Mouse (Mus musculus): ENCODE data around the gene Borcs5.

Gene Borcs5

DNA sequence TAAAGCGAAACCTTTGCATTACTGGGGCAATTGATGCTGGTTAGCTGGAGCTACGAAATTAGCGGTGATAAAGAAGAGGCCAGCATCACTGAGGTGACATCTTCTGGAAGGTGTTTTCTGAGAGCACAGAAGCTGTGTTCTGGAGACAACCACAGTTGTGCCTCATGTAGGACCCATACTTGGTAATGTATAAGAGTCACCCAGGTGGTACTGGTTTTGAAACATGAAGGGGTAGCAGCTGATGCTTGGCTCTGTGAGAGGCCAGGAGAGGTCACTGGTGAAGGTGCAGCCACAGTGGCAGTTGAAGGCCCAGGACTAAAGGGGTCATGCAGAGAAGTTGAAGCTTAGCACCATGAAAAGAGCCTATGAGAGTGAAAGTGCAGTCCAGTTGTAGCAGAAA lies at the start of gene Borcs5:
Borcs5 (plus strand) TSS at position 301 of the 400 bp plus-strand sequence.
- DNase-seq: no peak

DNA sequence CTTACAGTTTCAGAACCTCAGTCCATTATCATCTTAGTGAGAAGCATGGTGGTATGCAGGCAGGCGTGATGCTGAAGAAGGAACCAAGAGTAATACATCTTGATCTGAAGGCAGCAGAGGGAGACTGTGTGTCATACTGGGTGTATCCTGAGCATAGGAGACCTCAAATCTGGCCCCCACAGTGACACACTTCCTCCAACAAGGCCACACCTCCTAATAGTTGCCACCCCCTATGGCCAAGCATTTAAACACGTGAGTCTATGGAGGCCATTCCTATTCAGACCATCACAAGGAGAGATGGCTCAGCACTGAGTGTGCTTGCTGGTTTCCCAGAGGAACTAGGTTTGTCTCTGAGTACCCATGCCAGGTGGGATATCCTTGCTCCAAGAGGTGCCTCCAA lies 47.7 kb upstream of the Borcs5 start:
- no peak for DNase-seq

DNA sequence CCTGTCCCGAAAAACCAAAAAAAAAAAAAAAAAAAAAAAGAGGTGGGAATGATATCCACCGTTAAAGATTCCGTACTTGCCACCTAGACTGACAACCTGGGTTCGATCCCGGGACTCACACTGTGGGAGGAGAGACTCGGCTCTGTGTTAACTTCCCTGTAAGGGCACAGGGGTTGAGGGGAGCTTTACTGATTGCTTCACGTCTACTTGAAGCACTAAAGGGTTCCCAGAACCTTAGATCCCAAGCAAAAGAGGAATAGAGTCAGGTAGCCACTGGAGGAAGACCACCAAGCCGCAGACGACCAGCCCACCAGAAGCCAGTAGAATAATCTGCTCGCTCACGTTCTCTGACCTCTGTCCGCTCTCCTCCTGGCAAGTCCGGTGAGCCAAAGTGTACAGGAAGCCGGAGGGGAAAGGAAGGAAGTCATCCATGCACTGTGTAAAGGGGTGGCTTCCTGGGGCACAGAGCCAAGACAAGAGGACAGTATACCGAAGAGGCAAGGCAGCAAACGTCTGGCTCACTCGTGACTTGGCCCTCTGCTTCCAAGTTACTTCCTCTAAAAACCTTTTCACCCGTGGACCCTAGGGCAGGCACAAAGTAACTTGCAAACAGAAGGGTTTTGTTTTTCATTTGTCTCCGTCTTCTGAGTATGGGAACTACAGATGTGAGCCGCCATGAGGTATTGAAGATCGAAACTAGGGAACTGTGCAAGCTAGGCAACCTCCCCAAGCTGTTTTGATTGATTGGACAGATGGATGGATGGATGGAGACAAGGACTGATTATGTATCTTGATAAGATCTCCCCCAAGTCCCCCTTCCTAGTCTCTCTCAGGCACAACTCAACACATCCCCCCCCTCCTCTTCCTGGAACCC lies 44.5 kb upstream of the Borcs5 start:
- DNase-seq: no peak

DNA sequence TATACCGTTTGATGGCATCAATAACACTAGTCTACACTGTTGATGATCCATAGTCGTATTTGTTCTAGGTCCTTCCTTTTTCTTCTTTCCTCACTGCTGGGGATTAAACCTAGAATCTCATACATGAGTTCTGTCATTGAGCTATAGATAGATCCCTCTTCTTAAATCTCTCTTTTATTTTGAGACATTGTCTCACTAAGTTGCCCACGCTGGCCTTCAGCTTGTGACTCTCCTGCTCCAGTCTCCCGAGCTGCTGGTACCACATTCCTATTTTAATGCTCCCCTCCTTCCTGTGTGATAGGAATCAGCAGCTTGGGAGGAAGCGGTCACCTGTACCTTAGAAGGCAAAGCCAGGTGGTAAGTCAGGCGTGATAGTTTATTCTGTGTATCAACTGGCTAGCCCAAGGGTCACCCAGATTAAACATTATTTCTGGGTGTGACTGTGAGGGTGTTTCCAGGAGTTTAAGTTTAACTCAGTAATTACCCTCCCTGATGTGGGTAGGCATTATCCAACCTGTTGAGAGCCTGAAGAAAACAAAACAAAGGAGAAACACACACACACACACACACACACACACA lies 41.6 kb upstream of the Borcs5 start:
- no peak for DNase-seq

DNA sequence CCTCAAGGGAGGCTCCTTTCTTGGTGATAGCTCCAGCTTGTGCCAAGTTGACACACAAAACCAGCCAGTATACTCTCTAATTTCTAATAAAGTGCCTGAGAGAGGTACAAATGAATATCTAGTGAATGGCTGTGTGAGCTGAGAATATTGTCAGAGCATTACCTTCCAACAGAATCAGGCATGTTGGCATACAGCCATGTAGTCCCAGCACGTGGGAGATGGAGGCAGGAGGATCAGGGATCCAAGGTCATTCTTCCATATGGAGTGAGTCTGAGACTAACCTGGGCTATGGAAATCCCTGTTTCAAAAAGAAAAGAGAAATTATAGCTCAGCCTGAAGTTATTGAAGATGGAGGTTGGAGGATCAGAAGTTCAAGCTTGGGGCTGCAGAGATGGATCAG lies 40.1 kb upstream of the Borcs5 start:
- no peak for DNase-seq

DNA sequence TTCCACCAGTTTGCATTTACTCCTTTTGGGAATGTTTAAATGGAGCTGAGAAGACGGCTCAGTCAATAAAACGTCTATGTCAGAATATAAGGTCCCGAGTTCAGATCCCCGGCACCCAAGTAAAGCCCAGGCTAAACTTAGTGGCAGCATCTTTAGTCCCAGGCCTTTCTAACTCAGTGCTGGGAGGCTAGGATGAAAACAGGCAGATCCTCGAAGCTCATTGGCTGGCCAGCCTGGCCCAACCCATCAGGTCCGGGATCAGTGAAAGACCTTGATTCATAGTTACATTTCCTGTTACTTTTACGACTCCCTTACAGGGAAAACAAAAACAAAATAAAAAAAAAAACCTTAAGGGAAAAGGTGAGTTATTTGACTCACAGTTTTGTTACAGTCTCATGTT lies 38.2 kb upstream of the Borcs5 start:
- DNase-seq: no peak

DNA sequence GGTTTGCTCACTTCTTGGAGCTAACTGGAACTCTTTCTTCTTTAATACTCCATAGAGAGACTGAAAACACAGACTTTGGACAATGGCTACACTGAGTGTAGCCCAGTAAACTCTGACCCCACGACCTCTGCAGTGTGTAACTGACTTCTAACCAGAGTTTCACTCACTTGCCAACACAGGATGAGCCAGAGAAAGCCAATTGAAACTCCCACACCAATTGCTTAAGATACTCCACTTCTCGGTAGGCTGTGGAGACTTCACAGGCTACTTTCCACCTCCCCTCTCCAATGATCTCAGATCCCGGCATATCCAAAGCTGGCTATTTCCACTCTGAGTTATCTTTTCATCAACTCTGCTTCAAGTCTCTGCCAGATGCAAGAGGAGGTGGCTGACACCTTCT lies 37.5 kb upstream of the Borcs5 start:
- no peak for DNase-seq

DNA sequence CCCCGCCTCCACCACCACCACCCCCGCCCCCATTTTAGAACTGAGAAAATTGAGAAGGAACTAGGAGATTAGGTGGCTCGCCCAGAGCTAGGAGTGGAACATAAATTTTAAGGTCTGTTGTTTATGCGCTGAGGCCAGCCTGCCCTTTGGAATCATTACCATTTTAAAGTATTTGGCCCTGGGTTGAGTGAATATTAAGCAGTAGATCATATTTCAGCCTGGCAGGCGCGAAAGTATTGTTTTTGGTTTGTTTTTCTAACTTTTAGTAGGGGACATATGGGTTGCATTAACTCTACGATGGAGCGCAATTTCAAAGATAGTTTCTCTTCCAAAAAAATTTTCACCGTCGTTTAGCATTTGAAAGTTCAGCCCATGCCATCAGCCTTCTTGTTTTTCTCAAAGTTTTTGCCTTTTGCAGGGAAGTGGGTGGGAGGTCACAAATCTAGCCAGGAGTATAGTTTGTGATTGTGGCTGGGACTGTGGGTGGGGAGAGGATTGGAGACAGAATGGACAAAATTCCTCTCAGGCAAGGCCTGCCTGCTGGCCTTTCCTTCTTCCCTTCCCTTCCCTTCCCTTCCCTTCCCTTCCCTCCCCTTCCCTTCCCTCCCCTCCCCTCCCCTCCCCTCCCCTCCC lies 36.8 kb upstream of the Borcs5 start:
- no peak for DNase-seq

DNA sequence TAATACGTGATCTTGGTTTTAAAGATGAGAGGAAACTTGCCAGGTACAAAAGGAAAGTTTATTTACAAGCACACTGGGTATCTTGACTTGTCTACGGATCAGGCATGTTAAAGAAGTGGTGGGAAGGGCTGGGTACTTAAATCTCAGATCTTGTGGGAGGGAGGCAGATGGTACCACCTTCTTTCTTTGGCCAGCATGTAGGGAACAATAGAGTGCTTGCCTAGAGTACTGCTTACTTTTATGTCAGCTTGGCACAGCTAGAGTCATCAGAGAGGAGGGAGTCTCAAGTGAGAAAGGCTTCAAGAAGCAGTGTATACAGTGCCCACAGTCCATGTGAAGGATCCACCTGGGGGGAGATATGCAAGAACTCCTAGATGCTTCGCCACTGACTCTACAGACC lies 34.1 kb upstream of the Borcs5 start:
- no peak for DNase-seq

DNA sequence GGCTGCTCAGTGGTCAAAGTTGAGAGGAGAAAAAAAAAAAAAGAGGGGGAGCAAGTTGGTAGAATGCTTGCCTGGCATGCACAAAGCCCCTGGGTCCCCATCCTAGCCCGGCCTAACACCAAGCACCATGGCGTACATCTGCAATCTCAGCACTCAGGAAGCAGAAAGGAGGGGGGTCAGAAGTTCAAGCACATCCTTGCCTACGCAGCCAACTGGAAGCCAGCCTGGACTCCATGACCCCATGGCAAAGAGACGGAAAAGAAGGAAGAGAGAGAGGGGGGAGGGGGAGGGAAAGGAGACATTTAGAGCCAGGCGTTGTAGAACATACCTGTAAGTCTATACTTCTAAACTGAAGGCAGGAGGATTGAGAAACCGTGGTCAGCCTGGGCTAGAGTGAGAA lies 32.8 kb upstream of the Borcs5 start:
- no peak for DNase-seq

DNA sequence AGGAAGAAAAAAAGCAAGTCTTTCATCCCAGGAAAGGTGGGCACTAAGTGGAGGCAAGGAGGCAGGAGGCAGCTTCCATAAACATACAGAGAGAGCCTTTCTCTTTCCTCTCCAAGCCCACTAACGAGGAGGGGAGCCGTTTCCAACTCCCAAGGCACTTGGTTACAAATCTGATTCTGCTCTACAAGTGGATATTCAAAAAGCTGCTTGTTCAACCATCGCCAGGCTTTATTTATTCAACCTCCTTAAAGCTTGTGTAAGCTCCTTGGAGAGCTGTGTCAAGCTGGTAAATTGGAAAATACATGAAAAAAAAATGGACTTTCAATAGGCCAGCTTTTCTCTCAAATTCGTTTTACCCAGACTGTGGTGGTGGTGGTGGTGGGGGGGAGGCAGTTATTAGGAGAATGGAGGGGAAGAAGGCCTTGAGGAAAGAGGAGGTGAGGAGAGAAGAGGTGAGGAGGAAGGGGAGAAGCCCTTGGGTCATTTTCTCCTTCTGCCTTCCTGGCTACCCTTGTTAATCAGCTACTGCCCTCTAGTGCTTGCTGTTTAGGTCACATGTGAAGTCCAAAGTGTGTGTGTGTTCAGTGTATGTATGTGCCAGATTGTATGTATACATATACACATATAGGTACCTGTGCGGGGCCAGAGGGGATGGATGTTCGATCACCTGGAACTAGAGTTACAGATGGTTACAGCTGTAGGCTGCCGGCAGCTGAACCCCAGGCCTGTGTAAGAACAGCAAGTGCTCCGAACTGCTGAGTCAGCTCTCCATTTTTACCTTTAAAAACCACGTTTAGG lies 32.2 kb upstream of the Borcs5 start:
- no peak for DNase-seq

DNA sequence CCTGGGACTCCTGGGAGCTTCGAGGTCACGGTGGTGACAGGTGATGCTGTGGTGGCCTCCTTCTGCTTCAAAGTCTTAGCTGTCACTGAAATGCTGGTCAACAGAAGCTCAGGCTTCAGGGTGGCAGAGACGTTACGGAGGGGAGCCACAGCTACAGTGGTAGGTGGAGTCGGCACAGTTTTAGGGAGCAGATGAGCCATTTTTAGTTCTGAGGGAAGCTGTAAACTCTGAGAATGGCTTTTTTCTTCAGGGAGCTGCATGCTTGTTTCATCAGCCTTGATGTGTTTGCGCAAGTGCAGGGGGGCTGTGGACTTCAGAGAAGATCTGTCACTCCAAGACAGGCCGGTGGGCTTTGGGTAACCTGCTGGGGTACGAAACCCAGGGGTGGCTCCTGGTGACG lies 28.9 kb upstream of the Borcs5 start:
- DNase-seq: no peak

DNA sequence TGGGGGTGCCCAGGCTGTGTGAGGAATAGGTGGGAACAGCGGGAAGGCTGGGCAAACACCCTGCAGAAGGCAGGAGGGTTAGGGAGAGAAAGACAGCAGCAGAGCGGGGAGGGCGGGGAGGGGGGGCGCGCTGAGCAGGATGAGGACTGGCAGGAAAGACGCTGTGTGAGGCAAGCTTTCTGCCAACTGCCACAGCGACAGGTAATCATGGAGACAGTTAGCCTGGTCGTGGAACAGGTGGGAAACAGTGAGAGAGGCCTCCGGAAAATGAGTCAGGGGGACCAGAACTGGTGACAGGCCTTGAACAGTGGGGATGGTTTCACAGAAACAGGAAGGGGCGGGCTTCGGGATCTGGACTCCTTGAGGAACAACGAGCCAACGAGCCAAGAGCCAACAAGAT lies 27.4 kb upstream of the Borcs5 start:
- no peak for DNase-seq

DNA sequence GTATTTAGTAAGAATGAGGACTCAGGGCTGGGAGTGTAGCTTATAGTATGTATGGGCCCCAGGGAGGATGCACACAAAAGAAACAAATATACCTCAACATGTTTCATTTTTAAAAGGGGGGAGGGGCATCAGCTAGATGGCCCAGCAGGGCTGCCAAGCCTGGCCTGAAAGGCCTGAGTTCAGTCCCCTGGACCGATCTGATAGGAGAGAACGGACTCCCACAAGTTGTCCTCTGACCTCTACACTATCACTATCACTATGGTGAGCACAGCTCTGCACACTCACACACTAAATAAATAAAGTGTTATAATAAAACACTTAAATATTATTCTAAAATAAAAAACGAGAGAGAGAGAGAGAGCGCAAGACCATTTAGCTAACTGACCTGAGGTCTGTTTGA lies 25.0 kb upstream of the Borcs5 start:
- no peak for DNase-seq

DNA sequence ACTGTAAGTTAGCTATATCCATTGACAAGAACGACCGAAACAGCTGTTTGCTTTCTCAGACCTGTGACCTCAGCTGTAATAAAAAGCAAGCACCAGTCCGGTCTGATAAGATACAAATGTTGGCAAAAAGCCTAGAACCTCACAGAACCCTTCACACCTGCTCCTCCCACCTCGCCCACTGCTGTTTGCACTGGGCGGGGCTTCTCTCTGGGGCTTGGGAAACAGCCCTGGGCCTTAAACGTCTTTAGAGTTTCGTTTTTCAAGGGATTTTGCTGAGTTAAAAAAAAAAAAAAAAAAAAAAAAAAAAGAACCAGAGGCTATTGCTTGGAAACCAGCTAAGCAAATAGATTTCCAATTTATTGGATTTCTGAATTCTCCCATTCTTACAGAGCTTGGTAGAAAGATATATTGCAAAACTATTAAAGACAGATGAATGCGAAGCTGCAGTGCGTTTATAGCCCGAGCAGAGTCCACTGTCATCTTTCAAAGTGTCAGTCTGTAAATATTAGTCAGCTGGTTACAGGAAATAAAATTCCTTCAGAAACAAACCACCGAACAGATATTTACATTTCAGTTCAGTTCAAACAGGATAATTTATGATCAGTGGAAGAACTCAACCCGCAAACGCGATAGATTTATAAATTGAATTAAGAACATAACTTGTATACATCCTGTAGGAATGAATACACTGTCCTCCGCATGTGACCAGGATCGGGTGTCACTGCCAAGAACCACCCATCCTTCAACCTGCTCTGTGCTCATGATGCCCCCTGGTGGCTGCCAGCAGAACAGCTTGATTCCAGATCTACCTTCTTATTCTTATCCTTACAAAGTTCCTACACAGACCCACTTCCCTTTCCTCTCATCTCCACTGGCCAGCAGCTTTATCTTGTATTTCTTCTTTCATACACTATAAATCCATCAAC lies 24.3 kb upstream of the Borcs5 start:
- peak; percentile 88 for DNase-seq

DNA sequence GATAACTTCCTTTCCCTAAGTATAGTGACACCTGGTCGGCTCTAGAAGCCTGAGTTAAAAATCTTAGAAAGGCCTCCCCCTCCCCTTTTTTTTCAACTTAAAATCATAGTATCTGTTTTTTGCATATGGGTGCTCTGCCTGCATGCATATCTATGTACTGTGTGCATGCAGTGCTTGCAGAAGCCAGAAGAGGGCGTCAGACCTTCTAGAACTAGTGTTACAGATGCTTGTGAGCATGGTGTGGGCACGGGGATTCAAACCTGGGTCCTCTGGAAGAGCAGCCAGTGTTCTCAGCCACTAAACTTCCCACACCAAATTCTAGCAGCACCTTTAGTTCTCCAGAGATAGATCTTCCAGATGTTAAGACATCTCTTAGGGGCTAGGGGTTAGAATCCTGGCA lies 21.7 kb upstream of the Borcs5 start:
- DNase-seq: no peak

DNA sequence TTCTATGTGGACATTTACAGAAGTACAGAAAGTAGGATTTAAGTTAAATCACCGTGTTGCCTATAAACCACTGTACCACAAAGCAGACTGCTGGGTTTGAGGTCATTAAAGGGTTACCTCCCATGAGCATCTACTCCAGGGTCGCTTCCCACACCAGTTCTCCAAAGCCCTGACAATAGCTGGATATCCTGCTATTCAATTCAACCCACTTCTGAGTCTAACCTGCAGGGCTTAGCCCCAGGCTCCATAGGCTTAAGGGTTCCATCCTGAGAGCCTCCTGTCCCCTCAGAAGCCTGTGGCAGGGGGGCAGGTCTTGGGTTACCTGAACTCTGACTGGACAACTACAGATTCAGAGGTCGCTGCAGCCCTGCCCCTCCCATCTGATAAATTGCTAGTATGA lies 19.2 kb upstream of the Borcs5 start:
- DNase-seq: no peak

DNA sequence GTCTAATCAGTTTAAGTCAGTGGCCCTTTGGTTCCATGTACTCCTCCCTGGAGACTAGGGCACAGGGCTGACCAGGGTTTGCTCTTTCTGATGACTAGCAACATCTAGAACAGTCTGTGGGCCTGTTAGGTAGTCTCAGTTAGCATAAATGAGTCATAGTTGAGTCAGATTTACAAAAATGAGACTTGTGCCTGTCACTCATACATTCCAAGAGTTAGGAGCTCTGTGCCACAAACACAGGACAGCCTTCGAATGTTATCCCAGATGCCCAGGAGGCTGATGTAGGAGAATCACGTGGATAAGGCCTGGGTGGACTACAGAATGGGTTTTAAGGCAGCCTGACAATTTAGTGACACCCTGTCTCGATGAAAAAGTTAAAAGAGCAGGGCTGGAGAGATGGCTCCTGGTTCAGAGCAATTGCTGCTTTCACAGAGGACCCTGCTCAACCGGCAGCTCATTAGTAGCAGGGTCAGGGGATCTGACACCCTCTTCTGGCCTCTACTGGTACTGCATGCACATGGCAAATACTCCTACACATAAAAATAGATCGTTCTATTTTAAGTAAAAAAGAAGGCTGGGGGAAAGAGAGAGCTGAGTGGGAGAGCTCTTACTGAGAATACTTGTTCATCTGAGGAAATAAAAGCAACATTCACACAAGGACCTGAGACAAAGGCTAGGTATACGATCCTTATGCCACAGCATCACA lies 18.3 kb upstream of the Borcs5 start:
- peak; percentile 61 for DNase-seq

DNA sequence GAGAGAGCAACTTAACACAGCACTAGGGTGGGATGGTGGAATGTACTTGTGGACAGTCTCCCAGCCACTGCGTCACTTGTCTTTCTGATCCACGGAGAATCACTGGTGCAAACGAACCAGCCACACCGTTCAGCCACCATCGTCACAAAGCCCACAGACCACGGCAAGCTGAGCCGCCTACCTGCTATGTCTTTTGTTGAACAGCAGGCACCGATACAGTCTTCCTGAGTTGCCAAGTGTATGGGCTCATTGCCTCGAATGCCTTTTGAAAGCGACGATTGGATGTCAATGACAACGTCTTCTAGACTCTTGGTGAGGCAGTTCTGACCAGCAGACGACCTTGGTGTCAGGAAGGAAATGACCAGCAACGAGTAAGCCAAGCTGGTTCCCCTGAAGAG lies 17.8 kb upstream of the Borcs5 start:
- no peak for DNase-seq

DNA sequence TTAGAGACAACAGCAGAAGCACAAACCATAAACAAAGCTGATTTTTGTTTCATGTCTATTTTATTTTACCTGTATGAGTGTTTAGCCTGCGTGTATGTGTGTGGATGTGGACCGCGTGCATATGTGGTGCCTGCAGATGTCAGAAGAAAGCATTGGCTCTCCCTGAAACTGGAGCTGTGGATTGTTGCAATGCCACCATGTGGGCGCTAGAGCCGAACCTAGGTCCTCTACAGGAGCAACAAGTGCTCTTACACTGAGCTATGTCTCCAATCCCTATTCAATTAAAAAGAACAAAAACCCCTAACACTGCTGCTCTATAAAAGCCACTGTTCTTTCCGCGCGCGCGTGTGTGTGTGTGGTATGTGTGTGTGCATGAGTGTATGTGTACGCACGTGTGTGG lies 13.9 kb upstream of the Borcs5 start:
- DNase-seq: no peak

DNA sequence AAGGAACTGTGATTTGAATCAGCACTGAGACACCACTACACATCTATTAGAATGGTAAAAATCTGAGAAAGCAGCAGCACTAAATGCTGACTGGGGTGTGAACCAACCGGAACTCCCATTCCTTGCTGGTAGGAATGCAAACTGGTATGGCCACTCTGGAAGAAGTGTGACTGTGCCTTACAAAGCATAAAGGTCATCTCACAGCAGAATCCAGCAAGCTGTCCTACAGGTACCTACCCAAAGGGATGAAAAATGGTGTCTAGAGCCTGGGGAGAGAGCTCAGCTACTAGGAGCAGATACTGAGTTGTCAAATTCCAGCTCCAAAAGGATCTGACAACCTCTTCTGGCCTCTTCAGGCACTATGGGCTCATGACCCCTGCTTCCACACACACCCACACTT lies 12.7 kb upstream of the Borcs5 start:
- DNase-seq: no peak

DNA sequence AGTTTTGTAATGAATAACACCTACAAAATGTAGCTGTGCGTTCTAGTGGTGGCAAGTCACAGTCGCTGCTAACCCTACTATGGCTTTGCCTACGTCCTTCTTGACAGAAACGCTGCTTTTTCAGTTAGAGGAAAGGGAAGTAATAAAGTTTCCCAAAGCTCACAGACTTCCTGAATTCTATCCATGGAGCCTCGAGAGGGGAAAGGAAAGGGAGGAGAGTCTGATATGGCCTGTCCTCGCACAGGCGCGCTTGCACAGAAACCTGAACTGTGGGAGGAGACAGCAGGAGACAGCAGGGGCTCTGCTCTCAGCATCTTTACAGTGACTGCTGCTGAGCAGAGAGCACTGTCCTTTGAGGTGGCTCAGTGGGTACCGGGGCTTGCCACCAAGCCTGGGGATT lies 8.9 kb upstream of the Borcs5 start:
- no peak for DNase-seq

Data from right cerebral cortex, postnatal 4 days (tissue).